11 mouse cellular contexts compared by ENCODE assay signal in genomic region chr16:31022287-31022686, GRCm38 (mm10). TPM values are rescaled to one million over a fixed set of nuclear protein-coding genes. Genes with fewer than 3 reads are reported as not detected.
DNase-seq lines count a peak whose midpoint lies in the region; ATAC-seq and TF ChIP-seq lines count a peak whose summit lies in the region.
"Had no signal": no experiment of that assay in that cellular context is flagged by ENCODE, and none has a peak within 500 bp of the region (broad histone marks: within the 10 kb centered on the region; RNA-seq: fewer than 3 reads in every experiment).

No protein-coding gene starts in this region.

- H3K4me3 ChIP-seq in kidney, adult 2 months (ENCODE audit: insufficient read depth, low read depth, low read length) = no peak overlapping the region
- H3K4me3 ChIP-seq in kidney, embryonic 16.5 days (ENCODE audit: low read length) = no peak overlapping the region
- peak overlapping the region; percentile 14 for H3K4me3 ChIP-seq in megakaryocyte, embryonic 14.5 days (replicated peaks)
- H3K4me3 ChIP-seq: intestine, embryonic 15.5 days; limb, embryonic 10.5 days; midbrain, embryonic 12.5 days had no signal

- peak overlapping the region; percentile 37; the same call in 1 of the 2 replicates for H3K27ac ChIP-seq in kidney, adult 2 months (ENCODE audit: insufficient read depth, low read depth, low read length)
- no peak overlapping the region for H3K27ac ChIP-seq in kidney, embryonic 16.5 days (ENCODE audit: low read length)
- H3K27ac ChIP-seq: intestine, embryonic 15.5 days; limb, embryonic 10.5 days; midbrain, embryonic 12.5 days had no signal

- H3K27me3 ChIP-seq in kidney, adult 2 months (replicated peaks; ENCODE audit: control insufficient read depth, insufficient read depth, low read length) = no peaks in the 10 kb centered on the region
- H3K27me3 ChIP-seq in kidney, embryonic 16.5 days (ENCODE audit: insufficient read depth, low read length) = no peaks in the 10 kb centered on the region
- H3K27me3 ChIP-seq in megakaryocyte, embryonic 14.5 days (replicated peaks) = no peaks in the 10 kb centered on the region
- H3K27me3 ChIP-seq: intestine, embryonic 15.5 days; midbrain, embryonic 12.5 days had no signal

- H3K4me2 ChIP-seq in kidney, embryonic 16.5 days (replicated peaks; ENCODE audit: low read depth, low read length) = no peak overlapping the region
- H3K4me2 ChIP-seq: intestine, embryonic 15.5 days; midbrain, embryonic 12.5 days had no signal

- H3K9me3 ChIP-seq in kidney, embryonic 16.5 days (ENCODE audit: low read length) = no peaks in the 10 kb centered on the region
- H3K9me3 ChIP-seq in megakaryocyte, embryonic 14.5 days = peaks cover 8% of the 10 kb centered on the region
- H3K9me3 ChIP-seq: intestine, embryonic 15.5 days; limb, embryonic 10.5 days; midbrain, embryonic 12.5 days had no signal

- no peaks in the 10 kb centered on the region for H3K4me1 ChIP-seq in kidney, adult 2 months (ENCODE audit: control insufficient read depth, insufficient read depth, low read length)
- H3K4me1 ChIP-seq in kidney, embryonic 16.5 days (ENCODE audit: insufficient read depth, low read length) = peaks cover 11% of the 10 kb centered on the region; the same call in 1 of the 2 replicates
- H3K4me1 ChIP-seq in megakaryocyte, embryonic 14.5 days = peaks cover 67% of the 10 kb centered on the region

- TF ChIP-seq CTCF in kidney, adult 2 months (conservative IDR thresholded peaks at IDR 0.05; ENCODE audit: insufficient read depth, insufficient read length, low read depth, low read length) = no peak

- H3K9ac ChIP-seq in kidney, embryonic 16.5 days (replicated peaks; ENCODE audit: low read length) = no peak overlapping the region
- H3K9ac ChIP-seq: intestine, embryonic 15.5 days; midbrain, embryonic 12.5 days had no signal

- 25% methylated on average over 5 of the region's 5 CpGs for WGBS in kidney, adult 2 months
- 42% methylated on average over 5 of the region's 5 CpGs for WGBS in kidney, embryonic 16.5 days

- no peak for TF ChIP-seq POLR2A in kidney, adult 2 months (IDR thresholded peaks at IDR 0.05; ENCODE audit: low read depth, low read length)

- H3K36me3 ChIP-seq in kidney, adult 2 months (ENCODE audit: control insufficient read depth, insufficient read depth, low read length) = no peaks in the 10 kb centered on the region
- H3K36me3 ChIP-seq in kidney, embryonic 16.5 days (ENCODE audit: insufficient read depth, low read length) = 0 out of 2 replicates have a peak, but pooled peaks cover 2% of the 10 kb centered on the region
- peaks cover 13% of the 10 kb centered on the region for H3K36me3 ChIP-seq in megakaryocyte, embryonic 14.5 days (replicated peaks; ENCODE audit: low read length)
- H3K36me3 ChIP-seq: intestine, embryonic 15.5 days; limb, embryonic 10.5 days; midbrain, embryonic 12.5 days had no signal

- DNase-seq in kidney, adult 2 months = peak; percentile 52
- peak; percentile 47 for DNase-seq in heart, adult 8-10 months (ENCODE audit: low spot score)
- peak; percentile 51 for DNase-seq in kidney, postnatal 14 days
- DNase-seq in cerebellum, postnatal 14 days = no peak
- no peak for DNase-seq in layer of hippocampus, postnatal 36 days
- DNase-seq in urinary bladder, postnatal 36 days (ENCODE audit: low spot score in 2 of 2) = no peak

- no peak for ATAC-seq in kidney, embryonic 16.5 days (ENCODE audit: low FRiP score, low TSS enrichment)

RNA-seq across cellular contexts. Expression of gene Xxylt1, which starts 58.9 kb away (rescaled TPM):
- 16.8 and 18.0 TPM in 2 replicates for polyA plus RNA-seq in kidney, adult 2 months (2012; rRNA removed)
- 12.0 and 18.8 TPM in 2 replicates for polyA plus RNA-seq in kidney, embryonic 16.5 days (2015; fragmentation: Nextera tagmentation; extraction: Ambion mirVana)
- total RNA-seq in heart, adult 8-10 months (2022) = 10 to 100 TPM; 10.3 to 12.9 (median 12.5) TPM
- 0.94 and 2.2 TPM in 2 replicates for polyA plus RNA-seq in megakaryocyte, embryonic 14.5 days (2012; ENCODE audit: insufficient read depth, low replicate concordance)
- total RNA-seq in layer of hippocampus, postnatal 36 days (2021) = 10 to 100 TPM; 16.3 to 17.8 TPM

Comparison
In these comparisons a context has a peak if more than half of its experiments do, and no peak if none do; other contexts are left out.
1. DNase-seq: peak in kidney, adult 2 months (single experiment), heart, adult 8-10 months (single experiment) and kidney, postnatal 14 days (single experiment); none in cerebellum, postnatal 14 days (0 of 2), layer of hippocampus, postnatal 36 days (0 of 2) and urinary bladder, postnatal 36 days (0 of 2).